Mouse (Mus musculus) spleen, postnatal 14 days (tissue): ENCODE data around the gene Clec12b.

Experiments used
- DNase-seq, 2 experiments: peaks; one replicate each; pipeline ENCODE4 v3.0.0; 2021 to 2022; ENCODE audit warnings: low spot score in 2 of 2

The Clec12b gene

GRCm38 (mm10) chr6:129385774-129386173, at the start of gene Clec12b:
Gene Clec12b (minus strand): TSS chr6:129385874.
- DNase-seq: no peak

GRCm38 (mm10) chr6:129434239-129434638, 48.6 kb upstream of the Clec12b start:
- no peak for DNase-seq

- no peak for DNase-seq
Measured at GRCm38 (mm10) chr6:129427281-129427680, 41.6 kb upstream of the Clec12b start.

GRCm38 (mm10) chr6:129425812-129426211, 40.1 kb upstream of the Clec12b start:
- no peak for DNase-seq

GRCm38 (mm10) chr6:129425217-129425616, 39.5 kb upstream of the Clec12b start:
- DNase-seq: no peak

- DNase-seq: peak; percentile 34 to 57
Measured at GRCm38 (mm10) chr6:129423734-129424072, 38.0 kb upstream of the Clec12b start.

- DNase-seq: no peak
Measured at GRCm38 (mm10) chr6:129423040-129423733, 37.5 kb upstream of the Clec12b start.

GRCm38 (mm10) chr6:129422311-129422710, 36.6 kb upstream of the Clec12b start:
- DNase-seq: no peak

- DNase-seq: no peak
Measured at GRCm38 (mm10) chr6:129414177-129414576, 28.5 kb upstream of the Clec12b start.

- no peak for DNase-seq
Measured at GRCm38 (mm10) chr6:129408562-129408961, 22.9 kb upstream of the Clec12b start, which contains the start of gene Clec9a. Gene Clec9a (plus strand): TSS chr6:129408862.

- DNase-seq: no peak
Measured at GRCm38 (mm10) chr6:129407324-129407723, 21.6 kb upstream of the Clec12b start.

GRCm38 (mm10) chr6:129405999-129406398, 20.3 kb upstream of the Clec12b start:
- DNase-seq: no peak

GRCm38 (mm10) chr6:129403391-129403790, 17.7 kb upstream of the Clec12b start:
- DNase-seq: no peak

GRCm38 (mm10) chr6:129402404-129402803, 16.7 kb upstream of the Clec12b start:
- no peak for DNase-seq

GRCm38 (mm10) chr6:129399945-129400344, 14.3 kb upstream of the Clec12b start:
- DNase-seq: no peak

- no peak for DNase-seq
Measured at GRCm38 (mm10) chr6:129396997-129397396, 11.3 kb upstream of the Clec12b start, which contains the start of gene Clec1b. Gene Clec1b (plus strand): TSS chr6:129397297.

GRCm38 (mm10) chr6:129393732-129394131, 8.1 kb upstream of the Clec12b start:
- DNase-seq: no peak

GRCm38 (mm10) chr6:129393087-129393720, 7.5 kb upstream of the Clec12b start:
- no peak for DNase-seq

- DNase-seq: no peak
Measured at GRCm38 (mm10) chr6:129385000-129385399, 674 bp downstream of the Clec12b start.

GRCm38 (mm10) chr6:129383466-129383865, 2.2 kb downstream of the Clec12b start:
- DNase-seq: no peak

GRCm38 (mm10) chr6:129381736-129382135, 3.9 kb downstream of the Clec12b start:
- DNase-seq: no peak

GRCm38 (mm10) chr6:129380454-129380853, 5.2 kb downstream of the Clec12b start:
- DNase-seq: no peak

- DNase-seq: no peak
Measured at GRCm38 (mm10) chr6:129374937-129375471, 10.7 kb downstream of the Clec12b start.
